Mouse (Mus musculus) heart, adult 2 months (tissue): Measurements from ENCODE around the gene Hoxb8. TPM values are rescaled to one million over a fixed set of nuclear protein-coding genes. Genes with fewer than 3 reads are reported as not detected.

ENCODE experiments used
- DNase-seq, 2 experiments: peaks; one replicate each; pipeline ENCODE4 v3.0.0; 2021
- H3K27ac ChIP-seq: fragments of 200-600 bp; 2 replicates; pipeline ENCODE4 v1.8.1; 2022
- H3K27me3 ChIP-seq: fragments of 200-500 bp; 2 replicates; pipeline ENCODE4 v1.6.1; 2012; ENCODE audit warnings: mild to moderate bottlenecking, low read length, inconsistent platforms, mixed read lengths; ENCODE audit not compliant: control insufficient read depth, insufficient read depth
- H3K36me3 ChIP-seq: fragments of 200-500 bp; 2 replicates; pipeline ENCODE4 v1.6.1; 2012; ENCODE audit warnings: low read length, inconsistent platforms; ENCODE audit not compliant: control insufficient read depth, insufficient read depth
- H3K4me1 ChIP-seq: fragments of 200-500 bp; 2 replicates; pipeline ENCODE4 v1.6.1; 2011; ENCODE audit warnings: low read length; ENCODE audit not compliant: control insufficient read depth, insufficient read depth
- H3K4me3 ChIP-seq: fragments of 200-600 bp; 2 replicates; pipeline ENCODE4 v1.8.1; 2022
- H3K79me2 ChIP-seq: fragments of 200-500 bp; replicated peaks from 2 replicates; pipeline ENCODE4 v1.6.1; 2012; ENCODE audit warnings: mild to moderate bottlenecking, inconsistent platforms, low read length, moderate library complexity, mixed read lengths; ENCODE audit not compliant: control insufficient read depth, insufficient read depth
- H3K9ac ChIP-seq: fragments of 200-500 bp; 2 replicates; pipeline ENCODE4 v1.6.1; 2012; ENCODE audit warnings: low read depth, mild to moderate bottlenecking, control low read depth, inconsistent platforms, low read length, mixed read lengths
- CTCF ChIP-seq: fragments of 200-600 bp; IDR thresholded peaks from 2 replicates; pipeline ENCODE4 v1.8.1; 2022; ENCODE audit warnings: antibody characterized with exemption, mild to moderate bottlenecking, moderate library complexity
- EP300 ChIP-seq: fragments of 200-500 bp; IDR thresholded peaks from 2 replicates; pipeline ENCODE4 v1.6.1; 2011; ENCODE audit warnings: low read depth, low read length, control low read depth; ENCODE audit not compliant: insufficient read depth
- POLR2A ChIP-seq: fragments of 200-500 bp; IDR thresholded peaks from 2 replicates; pipeline ENCODE4 v1.6.1; 2011; ENCODE audit warnings: mild to moderate bottlenecking, low read depth, low read length, control low read depth; ENCODE audit not compliant: insufficient read depth
- WGBS: fragments of 180-500 bp; shearing (Covaris S2); methylation state at CpG from one replicate; pipeline ENCODE4 v1.1.7; 2018; 5-methylcytosine and 5-hydroxymethylcytosine counted together
- intact Hi-C: fragments of 180-260 bp; cut with DNase I; formaldehyde crosslinking; loops from one replicate; pipeline ENCODE4 v1.15.1; 2025
- polyA plus RNA-seq: library from polyadenylated mRNA; depleted of rRNA; stranded (reverse); fragments of >200 nt; gene quantifications from 2 replicates; pipeline ENCODE4 v1.2.3, GENCODE M21; 2012
- total RNA-seq, 2 experiments: library from RNA; stranded (reverse); gene quantifications; 2 replicates each; pipeline ENCODE4 v1.2.3; 2021

The Hoxb8 gene
- total and polyA plus RNA-seq, 3 experiments: not detected

DNA sequence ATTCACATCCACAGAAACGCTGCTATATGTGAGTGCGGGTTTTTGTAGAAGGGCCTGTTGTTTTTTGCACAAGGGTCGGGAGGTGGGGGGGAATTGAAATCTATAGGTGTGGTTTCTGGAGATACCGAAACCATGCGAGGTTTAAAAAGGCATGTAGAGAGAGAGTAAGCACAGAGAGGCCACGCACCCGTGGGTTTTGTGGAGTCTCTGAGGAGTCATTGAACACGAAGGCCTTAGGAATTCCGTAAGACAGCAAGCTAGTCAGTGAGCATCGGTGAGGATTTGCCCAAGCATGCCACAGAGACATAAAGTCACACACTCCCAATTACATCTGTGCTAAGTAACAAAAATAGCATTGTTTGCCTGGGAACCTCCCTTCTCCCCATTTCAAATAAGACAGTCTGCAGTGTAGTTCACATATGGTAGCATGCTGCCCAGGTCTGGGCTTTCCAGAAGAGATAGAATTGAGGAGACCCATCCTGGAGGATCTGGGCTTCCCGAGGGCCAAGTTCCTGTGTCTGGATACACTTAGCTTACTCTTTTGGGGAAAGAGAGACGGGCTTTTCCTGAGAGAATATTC is 29.1 kb upstream of the Hoxb8 start:
- H3K27ac ChIP-seq: no peak overlapping the region
- no peaks in the 10 kb centered on the region for H3K79me2 ChIP-seq
- no peak for DNase-seq
- H3K36me3 ChIP-seq: no peaks in the 10 kb centered on the region
- intact Hi-C loops: no loop called here
- peaks cover 22% of the 10 kb centered on the region for H3K27me3 ChIP-seq
- H3K4me1 ChIP-seq: no peaks in the 10 kb centered on the region
- no peak overlapping the region for H3K9ac ChIP-seq
- no peak for TF ChIP-seq CTCF
- TF ChIP-seq EP300: no peak
- no peak for TF ChIP-seq POLR2A
- no peak overlapping the region for H3K4me3 ChIP-seq
- 8% methylated on average over 12 of the region's 12 CpGs for WGBS

DNA sequence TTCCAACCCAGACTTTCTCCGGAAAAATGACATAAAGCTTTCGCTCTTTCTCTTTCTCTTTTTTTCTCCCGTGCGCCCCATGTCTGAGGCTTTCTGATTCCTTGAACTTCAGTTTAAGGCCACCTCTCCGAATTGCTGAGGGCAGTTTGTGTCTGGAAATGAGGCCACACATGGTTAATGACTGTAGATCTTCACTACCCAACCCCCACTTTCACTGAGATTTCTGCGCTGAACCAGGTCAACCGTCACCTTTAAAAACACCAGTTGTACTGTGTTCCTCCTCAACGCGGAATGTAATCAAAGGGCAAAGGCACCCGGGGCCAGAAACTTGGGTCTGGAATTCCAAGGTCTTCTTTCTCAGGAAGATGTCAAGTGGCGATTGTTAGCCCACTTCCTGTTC is 27.5 kb upstream of the Hoxb8 start:
- intact Hi-C loops: no loop called here
- Histone ChIP-seq H3K4me1 (no peaks in the 10 kb centered on the region), H3K79me2 (no peaks in the 10 kb centered on the region), H3K36me3 (no peaks in the 10 kb centered on the region), H3K4me3 (no peak overlapping the region), H3K27me3 (peaks cover 25% of the 10 kb centered on the region), H3K27ac (no peak overlapping the region), H3K9ac (no peak overlapping the region)
- DNase-seq: no peak
- 4% methylated on average over 11 of the region's 11 CpGs for WGBS
- no peak for TF ChIP-seq POLR2A
- TF ChIP-seq CTCF: no peak
- TF ChIP-seq EP300: no peak

DNA sequence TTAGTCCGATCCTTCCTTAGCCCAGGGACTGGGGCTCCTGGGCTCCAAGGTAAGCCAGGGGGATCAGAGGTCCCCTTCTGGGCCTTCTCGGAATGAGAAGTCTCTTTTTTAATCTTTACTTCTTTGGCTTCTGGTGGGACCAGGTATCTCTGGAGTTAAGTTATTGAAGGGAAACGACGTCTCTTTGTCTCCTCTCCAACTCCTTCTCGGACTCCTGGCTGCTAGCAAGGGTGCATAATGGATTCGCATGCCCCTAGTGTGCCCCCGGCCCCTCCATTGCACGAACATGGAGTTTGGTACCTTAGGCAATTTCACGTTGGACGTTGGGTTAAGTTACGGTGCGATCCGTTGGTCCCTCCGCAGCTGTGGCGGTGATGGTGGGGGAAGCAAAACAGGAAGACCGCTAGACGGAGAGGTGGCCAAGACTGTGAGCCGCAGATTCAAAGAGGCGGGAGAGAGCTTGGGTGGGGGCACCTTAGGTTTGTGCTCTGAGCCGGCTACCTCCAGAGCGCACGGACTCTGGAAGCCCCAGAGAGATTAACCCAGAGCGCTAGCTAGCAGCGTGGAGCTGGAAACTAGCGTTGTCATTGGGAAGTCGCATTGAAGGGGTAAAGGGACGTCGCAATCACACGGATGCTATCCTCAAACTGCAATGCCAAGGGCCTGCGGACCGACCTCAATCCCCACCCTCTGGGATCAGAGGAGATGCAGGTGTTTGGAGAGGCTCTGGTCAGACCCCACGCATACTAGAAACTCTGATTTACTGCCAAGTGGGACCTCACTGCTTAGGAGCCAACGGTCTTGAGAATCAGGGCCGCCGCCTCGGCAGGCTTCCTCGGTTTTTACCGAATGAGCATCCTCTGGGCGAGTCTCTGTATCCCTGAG is 26.4 kb upstream of the Hoxb8 start:
- H3K27ac ChIP-seq: no peak overlapping the region
- H3K79me2 ChIP-seq: no peaks in the 10 kb centered on the region
- H3K27me3 ChIP-seq: peaks cover 27% of the 10 kb centered on the region
- H3K9ac ChIP-seq: no peak overlapping the region
- intact Hi-C loops: no loop called here
- H3K36me3 ChIP-seq: no peaks in the 10 kb centered on the region
- no peaks in the 10 kb centered on the region for H3K4me1 ChIP-seq
- H3K4me3 ChIP-seq: no peak overlapping the region
- 4% methylated on average over 39 of the region's 39 CpGs for WGBS
- no peak for DNase-seq
- TF ChIP-seq CTCF (no peak), POLR2A (no peak), EP300 (no peak)

DNA sequence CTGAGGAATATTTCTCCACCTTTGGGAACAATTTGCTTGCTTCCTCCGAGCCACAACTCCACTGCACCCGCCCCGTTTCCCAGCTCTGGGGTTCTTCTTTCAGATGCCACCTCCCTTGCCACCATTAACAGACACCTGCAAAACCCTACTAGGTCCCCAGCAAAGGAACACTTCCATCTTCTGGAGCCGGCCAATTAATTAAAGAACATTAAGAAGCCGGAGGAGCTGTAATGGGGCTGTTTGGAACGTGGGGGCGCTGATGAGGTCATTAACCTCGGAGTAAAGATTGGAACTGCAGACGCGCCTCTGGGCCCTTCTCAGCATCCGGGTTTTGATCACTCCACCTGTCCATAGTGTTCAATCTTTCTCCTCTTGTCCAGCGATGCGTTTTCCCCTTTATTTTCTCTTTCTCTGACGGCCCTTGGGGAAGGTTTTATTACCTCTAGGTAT is 25.7 kb upstream of the Hoxb8 start:
- intact Hi-C loops: no loop called here
- Histone ChIP-seq H3K36me3 (no peaks in the 10 kb centered on the region), H3K4me3 (no peak overlapping the region), H3K79me2 (no peaks in the 10 kb centered on the region), H3K9ac (no peak overlapping the region), H3K27me3 (peaks cover 29% of the 10 kb centered on the region), H3K27ac (no peak overlapping the region), H3K4me1 (no peaks in the 10 kb centered on the region)
- no peak for DNase-seq
- 4% methylated on average over 14 of the region's 14 CpGs for WGBS
- TF ChIP-seq CTCF (no peak), POLR2A (no peak)

DNA sequence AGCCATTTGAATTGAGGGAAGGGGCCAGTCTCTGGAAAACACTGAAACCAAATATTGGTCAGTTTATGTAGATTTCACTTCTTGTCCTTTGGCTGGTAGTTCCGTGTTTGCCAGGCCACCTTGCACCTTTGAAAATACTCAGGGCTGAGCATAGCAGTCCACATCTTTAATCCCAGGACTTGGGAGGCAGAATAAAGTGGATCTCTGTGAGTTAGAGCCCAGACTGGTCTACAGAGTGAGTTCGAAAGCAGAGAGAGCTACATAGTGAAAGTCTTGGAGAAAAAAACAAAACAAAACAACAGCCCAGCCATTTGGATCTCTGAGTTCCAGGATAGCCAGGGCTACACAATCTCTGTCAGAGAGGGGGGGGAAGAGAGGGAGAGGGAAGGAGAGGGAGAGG is 24.6 kb upstream of the Hoxb8 start:
- no peaks in the 10 kb centered on the region for H3K36me3 ChIP-seq
- H3K27ac ChIP-seq: no peak overlapping the region
- 26% methylated on average over 2 of the region's 2 CpGs for WGBS
- no peak overlapping the region for H3K4me3 ChIP-seq
- H3K9ac ChIP-seq: no peak overlapping the region
- no peaks in the 10 kb centered on the region for H3K79me2 ChIP-seq
- no peak for TF ChIP-seq EP300
- TF ChIP-seq POLR2A: no peak
- no peak for TF ChIP-seq CTCF
- H3K4me1 ChIP-seq: no peaks in the 10 kb centered on the region
- peaks cover 25% of the 10 kb centered on the region for H3K27me3 ChIP-seq
- intact Hi-C loops: no loop called here
- DNase-seq: no peak

DNA sequence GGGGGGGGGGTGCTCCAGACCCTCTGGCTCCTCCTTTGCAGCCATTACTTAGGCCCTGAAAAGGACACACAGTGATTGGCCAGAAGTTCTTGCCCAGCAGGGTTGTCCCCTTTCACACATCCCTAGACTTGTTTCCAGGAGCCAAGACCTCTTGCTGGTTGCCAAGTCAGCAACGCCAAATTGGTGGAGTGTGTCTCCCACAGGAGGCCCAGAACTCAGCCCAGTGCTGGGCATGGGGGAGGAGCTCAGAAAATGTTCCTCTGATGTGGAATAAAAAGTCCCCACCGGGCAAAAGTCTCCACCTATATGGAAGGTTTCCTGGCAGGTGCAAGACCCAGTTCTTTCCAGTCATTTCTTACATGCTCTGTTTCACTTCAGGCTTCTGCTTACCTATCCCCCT is 22.7 kb upstream of the Hoxb8 start:
- H3K27ac ChIP-seq: no peak overlapping the region
- no peak overlapping the region for H3K9ac ChIP-seq
- 10% methylated on average over 2 of the region's 2 CpGs for WGBS
- no peaks in the 10 kb centered on the region for H3K36me3 ChIP-seq
- no peaks in the 10 kb centered on the region for H3K4me1 ChIP-seq
- intact Hi-C loops: no loop called here
- H3K4me3 ChIP-seq: no peak overlapping the region
- DNase-seq: no peak
- H3K79me2 ChIP-seq: no peaks in the 10 kb centered on the region
- TF ChIP-seq EP300: no peak
- TF ChIP-seq CTCF: no peak
- no peak for TF ChIP-seq POLR2A
- H3K27me3 ChIP-seq: peaks cover 30% of the 10 kb centered on the region
